Mouse (Mus musculus): Measurements from ENCODE around the gene Ttk. TPM values are rescaled to one million over a fixed set of nuclear protein-coding genes. Genes with fewer than 3 reads are reported as not detected.

Ttk gene
- polyA plus RNA-seq (2012; ENCODE audit: insufficient read depth, insufficient read length, missing spikeins) = 0.46 TPM in 1 of 2 replicates, not detected in the other

- Histone ChIP-seq H3K27ac (replicated peaks; ENCODE audit: low read depth, low read length) (peak within 1 kb of the TSS; percentile 70), H3K4me1 (ENCODE audit: control insufficient read depth, insufficient read depth, insufficient read length, low read length) (no peaks in the 10 kb centered on the region)
These were observed at the start of gene Ttk for GRCm38 (mm10) chr9:83833811-83834747. TSS of gene Ttk (plus strand) at chr9:83834689.

GRCm38 (mm10) chr9:83785501-83785900, 49.0 kb upstream of the Ttk start:
- Histone ChIP-seq H3K4me1 (ENCODE audit: control insufficient read depth, insufficient read depth, insufficient read length, low read length) (no peaks in the 10 kb centered on the region), H3K27ac (replicated peaks; ENCODE audit: low read depth, low read length) (no peak overlapping the region), H3K4me3 (ENCODE audit: insufficient read depth, low read depth, low read length) (no peak overlapping the region)

More at GRCm38 (mm10) chr9:83833811-83834747, at the start of gene Ttk:
- peak within 1 kb of the TSS; percentile 83 for H3K4me3 ChIP-seq (ENCODE audit: insufficient read depth, low read depth, low read length)

- no peak overlapping the region for H3K27ac ChIP-seq (replicated peaks; ENCODE audit: low read depth, low read length)
- H3K4me1 ChIP-seq (ENCODE audit: control insufficient read depth, insufficient read depth, insufficient read length, low read length) = no peaks in the 10 kb centered on the region
- no peak overlapping the region for H3K4me3 ChIP-seq (ENCODE audit: insufficient read depth, low read depth, low read length)
These were observed 45.2 kb upstream of the Ttk start for GRCm38 (mm10) chr9:83789326-83789725.

GRCm38 (mm10) chr9:83796875-83797274, 37.6 kb upstream of the Ttk start:
- Histone ChIP-seq H3K27ac (replicated peaks; ENCODE audit: low read depth, low read length) (no peak overlapping the region), H3K4me1 (ENCODE audit: control insufficient read depth, insufficient read depth, insufficient read length, low read length) (no peaks in the 10 kb centered on the region), H3K4me3 (ENCODE audit: insufficient read depth, low read depth, low read length) (no peak overlapping the region)

- Histone ChIP-seq H3K4me3 (ENCODE audit: insufficient read depth, low read depth, low read length) (no peak overlapping the region), H3K27ac (replicated peaks; ENCODE audit: low read depth, low read length) (no peak overlapping the region), H3K4me1 (ENCODE audit: control insufficient read depth, insufficient read depth, insufficient read length, low read length) (no peaks in the 10 kb centered on the region)
These were observed 36.6 kb upstream of the Ttk start for GRCm38 (mm10) chr9:83797898-83798297.

- Histone ChIP-seq H3K4me1 (ENCODE audit: control insufficient read depth, insufficient read depth, insufficient read length, low read length) (peaks cover 9% of the 10 kb centered on the region; the same call in 1 of the 2 replicates), H3K27ac (replicated peaks; ENCODE audit: low read depth, low read length) (no peak overlapping the region), H3K4me3 (ENCODE audit: insufficient read depth, low read depth, low read length) (no peak overlapping the region)
These were observed 30.1 kb upstream of the Ttk start for GRCm38 (mm10) chr9:83804341-83804740.

GRCm38 (mm10) chr9:83805164-83805976, 29.1 kb upstream of the Ttk start:
- Histone ChIP-seq H3K27ac (replicated peaks; ENCODE audit: low read depth, low read length) (no peak overlapping the region), H3K4me1 (ENCODE audit: control insufficient read depth, insufficient read depth, insufficient read length, low read length) (peaks cover 9% of the 10 kb centered on the region; the same call in 1 of the 2 replicates), H3K4me3 (ENCODE audit: insufficient read depth, low read depth, low read length) (peak overlapping the region; percentile 59)

GRCm38 (mm10) chr9:83805977-83806815, 28.3 kb upstream of the Ttk start, which contains the start of gene Elovl4:
TSS of gene Elovl4 (minus strand) at chr9:83806277.
- Histone ChIP-seq H3K27ac (replicated peaks; ENCODE audit: low read depth, low read length) (no peak within 1 kb of the TSS), H3K4me1 (ENCODE audit: control insufficient read depth, insufficient read depth, insufficient read length, low read length) (peaks cover 9% of the 10 kb centered on the region; the same call in 1 of the 2 replicates), H3K4me3 (ENCODE audit: insufficient read depth, low read depth, low read length) (peak within 1 kb of the TSS; percentile 59)

- Histone ChIP-seq H3K4me3 (ENCODE audit: insufficient read depth, low read depth, low read length) (no peak overlapping the region), H3K4me1 (ENCODE audit: control insufficient read depth, insufficient read depth, insufficient read length, low read length) (peaks cover 9% of the 10 kb centered on the region; the same call in 1 of the 2 replicates), H3K27ac (replicated peaks; ENCODE audit: low read depth, low read length) (no peak overlapping the region)
These were observed 26.9 kb upstream of the Ttk start for GRCm38 (mm10) chr9:83807562-83807961.

- Histone ChIP-seq H3K4me3 (ENCODE audit: insufficient read depth, low read depth, low read length) (no peak overlapping the region), H3K27ac (replicated peaks; ENCODE audit: low read depth, low read length) (no peak overlapping the region), H3K4me1 (ENCODE audit: control insufficient read depth, insufficient read depth, insufficient read length, low read length) (no peaks in the 10 kb centered on the region; the same call in 1 of the 2 replicates)
These were observed 15.3 kb upstream of the Ttk start for GRCm38 (mm10) chr9:83819188-83819587.

GRCm38 (mm10) chr9:83820976-83821375, 13.5 kb upstream of the Ttk start:
- Histone ChIP-seq H3K4me3 (ENCODE audit: insufficient read depth, low read depth, low read length) (no peak overlapping the region), H3K4me1 (ENCODE audit: control insufficient read depth, insufficient read depth, insufficient read length, low read length) (no peaks in the 10 kb centered on the region; the same call in 1 of the 2 replicates), H3K27ac (replicated peaks; ENCODE audit: low read depth, low read length) (peak overlapping the region; percentile 34)

- H3K4me3 ChIP-seq (ENCODE audit: insufficient read depth, low read depth, low read length) = no peak overlapping the region
- no peak overlapping the region for H3K27ac ChIP-seq (replicated peaks; ENCODE audit: low read depth, low read length)
- no peaks in the 10 kb centered on the region; the same call in 1 of the 2 replicates for H3K4me1 ChIP-seq (ENCODE audit: control insufficient read depth, insufficient read depth, insufficient read length, low read length)
These were observed 11.6 kb upstream of the Ttk start for GRCm38 (mm10) chr9:83822925-83823324.

GRCm38 (mm10) chr9:83829896-83830295, 4.6 kb upstream of the Ttk start:
- no peak overlapping the region for H3K27ac ChIP-seq (replicated peaks; ENCODE audit: low read depth, low read length)
- no peak overlapping the region for H3K4me3 ChIP-seq (ENCODE audit: insufficient read depth, low read depth, low read length)
- no peaks in the 10 kb centered on the region for H3K4me1 ChIP-seq (ENCODE audit: control insufficient read depth, insufficient read depth, insufficient read length, low read length)

- no peak overlapping the region for H3K27ac ChIP-seq (replicated peaks; ENCODE audit: low read depth, low read length)
- no peak overlapping the region for H3K4me3 ChIP-seq (ENCODE audit: insufficient read depth, low read depth, low read length)
- no peaks in the 10 kb centered on the region for H3K4me1 ChIP-seq (ENCODE audit: control insufficient read depth, insufficient read depth, insufficient read length, low read length)
These were observed 3.3 kb upstream of the Ttk start for GRCm38 (mm10) chr9:83831152-83831551.
